Mouse (Mus musculus) MEL (cell line): ENCODE measurements around the gene Dnm1. TPM values are rescaled to one million over a fixed set of nuclear protein-coding genes. Genes with fewer than 3 reads are reported as not detected.

ENCODE experiments used
- DNase-seq: peaks from one replicate; pipeline ENCODE4 v3.0.0; 2011; ENCODE audit warnings: low read depth, low spot score
- H3K27ac ChIP-seq: 2 replicates; pipeline ENCODE4 v1.5.1; 2012; ENCODE audit warnings: low read depth, mild to moderate bottlenecking, control low read depth, low read length, moderate library complexity; ENCODE audit not compliant: control insufficient read depth
- H3K27me3 ChIP-seq, 2 experiments: fragments of 150-350 bp in 1 of 2; sonication (generic) in 1 of 2; 2 replicates each; pipeline ENCODE4 v1.6.1; 2012; ENCODE audit warnings: low read length in 2 of 2, mild to moderate bottlenecking in 2 of 2, improper control_type of control experiment in 1 of 2, moderate library complexity in 1 of 2; ENCODE audit not compliant: insufficient read depth in 2 of 2, control insufficient read depth in 1 of 2
- H3K36me3 ChIP-seq, 2 experiments: 2 replicates each; pipeline ENCODE4 v1.6.1; 2012 to 2014; ENCODE audit warnings: low read length in 2 of 2, improper control_type of control experiment in 1 of 2, inconsistent platforms in 1 of 2, mild to moderate bottlenecking in 1 of 2; ENCODE audit not compliant: insufficient read depth in 2 of 2, control insufficient read depth in 1 of 2
- H3K4me1 ChIP-seq, 2 experiments: fragments of 150-350 bp in 1 of 2; sonication (generic) in 1 of 2; 2 replicates each; pipeline ENCODE4 v1.6.1; 2012; ENCODE audit warnings: low read length in 2 of 2, improper control_type of control experiment in 1 of 2, mild to moderate bottlenecking in 1 of 2; ENCODE audit not compliant: insufficient read depth in 2 of 2, control insufficient read depth in 1 of 2
- H3K4me3 ChIP-seq, 2 experiments: fragments of 150-350 bp in 1 of 2; sonication (generic) in 1 of 2; 2 replicates each; pipeline ENCODE4 v1.5.1; 2012; ENCODE audit warnings: low read depth in 2 of 2, low read length in 2 of 2, mild to moderate bottlenecking in 2 of 2, moderate library complexity in 2 of 2, control low read depth in 1 of 2, improper control_type of control experiment in 1 of 2; ENCODE audit not compliant: control insufficient read depth in 1 of 2, insufficient read depth in 1 of 2
- H3K79me2 ChIP-seq: 2 replicates; pipeline ENCODE4 v1.6.1; 2012; ENCODE audit warnings: mild to moderate bottlenecking, low read length, moderate library complexity; ENCODE audit not compliant: control insufficient read depth, poor library complexity, insufficient read depth
- H3K9ac ChIP-seq: 2 replicates; pipeline ENCODE4 v1.6.1; 2012; ENCODE audit warnings: low read depth, mild to moderate bottlenecking, control low read depth, low read length, moderate library complexity; ENCODE audit not compliant: control insufficient read depth, poor library complexity, severe bottlenecking
- H3K9me3 ChIP-seq: fragments of 150-350 bp; sonication (generic); replicated peaks from 2 replicates; pipeline ENCODE4 v1.6.1; 2012; ENCODE audit warnings: mild to moderate bottlenecking, low read length, improper control_type of control experiment, moderate library complexity; ENCODE audit not compliant: insufficient read depth
- CHD1 ChIP-seq: IDR thresholded peaks from 2 replicates; pipeline ENCODE4 v1.6.1; 2012; ENCODE audit warnings: low read depth, mild to moderate bottlenecking, inconsistent platforms, low read length, improper control_type of control experiment
- CHD2 ChIP-seq: IDR thresholded peaks from 2 replicates; pipeline ENCODE4 v1.6.1; 2011; ENCODE audit warnings: low read length, improper control_type of control experiment
- CTCF ChIP-seq, 3 experiments: IDR thresholded peaks in 2 of 3; conservative IDR thresholded peaks in 1 of 3; 2 replicates each; pipeline ENCODE4 v1.5.1; 2011 to 2012; ENCODE audit warnings: low read length in 3 of 3, low read depth in 2 of 3, mild to moderate bottlenecking in 2 of 3, improper control_type of control experiment in 1 of 3, inconsistent platforms in 1 of 3, mixed read lengths in 1 of 3, moderate library complexity in 1 of 3; ENCODE audit not compliant: control insufficient read depth in 1 of 3, insufficient read depth in 1 of 3, poor library complexity in 1 of 3, severe bottlenecking in 1 of 3
- E2F4 ChIP-seq: IDR thresholded peaks from 2 replicates; pipeline ENCODE4 v1.6.1; 2011; ENCODE audit warnings: low read depth, low read length, improper control_type of control experiment, borderline replicate concordance
- ETS1 ChIP-seq: IDR thresholded peaks from 2 replicates; pipeline ENCODE4 v1.6.1; 2012; ENCODE audit warnings: low read depth, mild to moderate bottlenecking, inconsistent platforms, low read length, improper control_type of control experiment, moderate library complexity
- GABPA ChIP-seq: IDR thresholded peaks from 2 replicates; pipeline ENCODE4 v1.6.1; 2012; ENCODE audit warnings: low read depth, mild to moderate bottlenecking, inconsistent platforms, low read length, improper control_type of control experiment, moderate library complexity
- GATA1 ChIP-seq: IDR thresholded peaks from 2 replicates; pipeline ENCODE4 v1.6.1; 2011; ENCODE audit warnings: low read depth, low read length, improper control_type of control experiment
- HCFC1 ChIP-seq: IDR thresholded peaks from 2 replicates; pipeline ENCODE4 v1.6.1; 2012; ENCODE audit warnings: low read depth, mild to moderate bottlenecking, inconsistent platforms, low read length, improper control_type of control experiment, moderate library complexity
- JUND ChIP-seq: IDR thresholded peaks from 2 replicates; pipeline ENCODE4 v1.6.1; 2011; ENCODE audit warnings: low read depth, mild to moderate bottlenecking, improper control_type of control experiment, low read length
- KAT2A ChIP-seq: conservative IDR thresholded peaks from 2 replicates; pipeline ENCODE4 v1.6.1; 2012; ENCODE audit warnings: low read depth, low read length, improper control_type of control experiment, inconsistent platforms
- MXI1 ChIP-seq: IDR thresholded peaks from 2 replicates; pipeline ENCODE4 v1.6.1; 2011; ENCODE audit warnings: mild to moderate bottlenecking, low read depth, low read length, improper control_type of control experiment
- POLR2A ChIP-seq, 2 experiments: IDR thresholded peaks; 2 replicates each; pipeline ENCODE4 v1.6.1; 2011 to 2012; ENCODE audit warnings: low read length in 2 of 2, mild to moderate bottlenecking in 2 of 2, control low read depth in 1 of 2, improper control_type of control experiment in 1 of 2, low read depth in 1 of 2, moderate library complexity in 1 of 2; ENCODE audit not compliant: control insufficient read depth in 1 of 2, insufficient read depth in 1 of 2, poor library complexity in 1 of 2
- RCOR1 ChIP-seq: IDR thresholded peaks from 2 replicates; pipeline ENCODE4 v1.6.1; 2012; ENCODE audit warnings: low read depth, mild to moderate bottlenecking, inconsistent platforms, low read length, improper control_type of control experiment
- SMC3 ChIP-seq: IDR thresholded peaks from 2 replicates; pipeline ENCODE4 v1.6.1; 2011; ENCODE audit warnings: low read depth, low read length, improper control_type of control experiment
- TAL1 ChIP-seq: IDR thresholded peaks from 2 replicates; pipeline ENCODE4 v1.6.1; 2012; ENCODE audit warnings: mild to moderate bottlenecking, inconsistent platforms, low read length, moderate library complexity, mixed read lengths
- TBP ChIP-seq: IDR thresholded peaks from 2 replicates; pipeline ENCODE4 v1.8.0; 2011; ENCODE audit warnings: low read depth, low read length, improper control_type of control experiment
- TCF12 ChIP-seq: IDR thresholded peaks from 2 replicates; pipeline ENCODE4 v1.6.1; 2014; ENCODE audit warnings: low read depth, mild to moderate bottlenecking, inconsistent platforms, low read length, improper control_type of control experiment, moderate library complexity
- UBTF ChIP-seq: IDR thresholded peaks from 2 replicates; pipeline ENCODE4 v1.6.1; 2012; ENCODE audit warnings: low read depth, mild to moderate bottlenecking, inconsistent platforms, low read length, improper control_type of control experiment, moderate library complexity, borderline replicate concordance; ENCODE audit not compliant: insufficient read depth
- USF1 ChIP-seq: IDR thresholded peaks from 2 replicates; pipeline ENCODE4 v1.6.1; 2014; ENCODE audit warnings: low read depth, mild to moderate bottlenecking, inconsistent platforms, low read length, improper control_type of control experiment, moderate library complexity
- USF2 ChIP-seq, 2 experiments: IDR thresholded peaks; 2 replicates each; pipeline ENCODE4 v1.6.1; 2011 to 2012; ENCODE audit warnings: improper control_type of control experiment in 2 of 2, low read length in 2 of 2, borderline replicate concordance in 1 of 2, inconsistent platforms in 1 of 2, low read depth in 1 of 2, mild to moderate bottlenecking in 1 of 2; ENCODE audit not compliant: insufficient read depth in 1 of 2
- ZKSCAN1 ChIP-seq: IDR thresholded peaks from 2 replicates; pipeline ENCODE4 v1.6.1; 2012; ENCODE audit warnings: low read depth, mild to moderate bottlenecking, inconsistent platforms, low read length, improper control_type of control experiment, moderate library complexity
- polyA plus RNA-seq, 2 experiments: library from polyadenylated mRNA; stranded (reverse) in 1 of 2; unstranded in 1 of 2; fragments of >175 nt in 1 of 2; fragments of >200 nt in 1 of 2; gene quantifications; 2 replicates each; pipeline versions ENCODE4 v1.2.1 to v1.2.4; 2012; ENCODE audit warnings: low replicate concordance in 2 of 2, low read depth in 1 of 2; ENCODE audit not compliant: insufficient read length in 2 of 2, insufficient read depth in 1 of 2, missing spikeins in 1 of 2
- total RNA-seq: library from RNA; depleted of rRNA; stranded (reverse); fragments of 300-350 nt; gene quantifications from 2 replicates; pipeline ENCODE4 v1.2.3, GENCODE M21; 2012

Dnm1 gene
- total and polyA plus RNA-seq, 3 experiments, result 0.42 to 5.0 TPM; not detected in 1

- H3K9me3 ChIP-seq, result no peaks in the 10 kb centered on the region
- H3K27ac ChIP-seq, result no peak overlapping the region
- no peaks in the 10 kb centered on the region for H3K36me3 ChIP-seq
- H3K79me2 ChIP-seq, result no peaks in the 10 kb centered on the region
- DNase-seq, result no peak
- no peak overlapping the region for H3K9ac ChIP-seq
- TF ChIP-seq MXI1 (no peak), E2F4 (no peak), CHD2 (no peak), RCOR1 (no peak), CHD1 (no peak), TCF12 (no peak), HCFC1 (no peak), JUND (no peak), CTCF (IDR thresholded peaks at IDR 0.05 in 2 of 3, conservative IDR thresholded peaks at IDR 0.05 in 1 of 3; ENCODE audit: control insufficient read depth in 1 of 3, insufficient read depth in 1 of 3, low read depth in 2 of 3, low read length in 3 of 3, poor library complexity in 1 of 3, severe bottlenecking in 1 of 3) (no peak), ZKSCAN1 (no peak), ETS1 (no peak), TBP (no peak), TAL1 (no peak), UBTF (no peak), POLR2A (IDR thresholded peaks at IDR 0.05; ENCODE audit: control insufficient read depth in 1 of 2, insufficient read depth in 1 of 2, low read depth in 1 of 2, low read length in 2 of 2, poor library complexity in 1 of 2) (no peak), USF1 (no peak), SMC3 (no peak), GATA1 (no peak)
- no peak overlapping the region for H3K4me3 ChIP-seq
- H3K4me1 ChIP-seq, result no peaks in the 10 kb centered on the region
- H3K27me3 ChIP-seq, result peaks cover 1 to 3% of the 10 kb centered on the region in 2 experiments; a peak in 3 of 4 replicates
These were observed 35.2 kb downstream of the Dnm1 start for GRCm38 (mm10) chr2:32317791-32318417.

GRCm38 (mm10) chr2:32316887-32317656 lies 36.1 kb downstream of the Dnm1 start:
- no peak for DNase-seq
- H3K4me1 ChIP-seq, result no peaks in the 10 kb centered on the region
- H3K36me3 ChIP-seq, result no peaks in the 10 kb centered on the region
- H3K4me3 ChIP-seq, result no peak overlapping the region
- no peak overlapping the region for H3K9ac ChIP-seq
- no peak for TF ChIP-seq JUND
- no peak for TF ChIP-seq RCOR1
- no peak for TF ChIP-seq USF2 (IDR thresholded peaks at IDR 0.05; ENCODE audit: borderline replicate concordance in 1 of 2, insufficient read depth in 1 of 2, low read depth in 1 of 2, low read length in 2 of 2)
- TF ChIP-seq TAL1, result no peak
- TF ChIP-seq KAT2A, result no peak
- no peak for TF ChIP-seq GABPA
- TF ChIP-seq, all 39 proteins: peak for 0
- Histone ChIP-seq H3K27me3 (peaks cover 1 to 3% of the 10 kb centered on the region in 2 experiments; a peak in 3 of 4 replicates), H3K9me3 (no peaks in the 10 kb centered on the region), H3K27ac (no peak overlapping the region), H3K79me2 (no peaks in the 10 kb centered on the region)
